Mouse (Mus musculus) midbrain, embryonic 10.5 days (tissue): ENCODE results near the gene Nipal4. TPM values are rescaled to one million over a fixed set of nuclear protein-coding genes. Genes with fewer than 3 reads are reported as not detected.

Experiments
- DNase-seq: peaks from one replicate; pipeline ENCODE4 v3.0.0-alpha.2; 2017; ENCODE audit warnings: low spot score
- H3K27ac ChIP-seq: fragments of 300-500 bp; sonication (generic); replicated peaks from 2 replicates; pipeline ENCODE4 v1.5.1; 2016; ENCODE audit warnings: mild to moderate bottlenecking
- H3K27me3 ChIP-seq: fragments of 300-500 bp; sonication (generic); 2 replicates; pipeline ENCODE4 v1.6.1; 2016; ENCODE audit warnings: low read depth, mild to moderate bottlenecking; ENCODE audit not compliant: poor library complexity, severe bottlenecking
- H3K36me3 ChIP-seq: fragments of 300-500 bp; sonication (generic); 2 replicates; pipeline ENCODE4 v1.6.1; 2016; ENCODE audit warnings: mild to moderate bottlenecking, moderate library complexity
- H3K4me1 ChIP-seq: fragments of 300-500 bp; sonication (generic); 2 replicates; pipeline ENCODE4 v1.6.1; 2016
- H3K4me3 ChIP-seq: fragments of 300-500 bp; sonication (generic); 2 replicates; pipeline ENCODE4 v1.5.1; 2016; ENCODE audit warnings: mild to moderate bottlenecking, moderate library complexity
- H3K9me3 ChIP-seq: fragments of 300-500 bp; sonication (generic); replicated peaks from 2 replicates; pipeline ENCODE4 v1.6.1; 2016; ENCODE audit warnings: mild to moderate bottlenecking
- WGBS: fragments of 180-500 bp; shearing (Covaris S2); methylation state at CpG from one replicate; pipeline ENCODE4 v1.1.7; 2016; 5-methylcytosine and 5-hydroxymethylcytosine counted together
- polyA plus RNA-seq: library from polyadenylated mRNA; unstranded; fragments of >200 nt; fragmentation: Nextera tagmentation; extraction: Ambion mirVana; gene quantifications from 2 replicates; pipeline ENCODE4 v1.2.1, GENCODE M21; 2016

Nipal4 gene
- polyA plus RNA-seq, result 1.00 and 1.3 TPM in 2 replicates

DNA sequence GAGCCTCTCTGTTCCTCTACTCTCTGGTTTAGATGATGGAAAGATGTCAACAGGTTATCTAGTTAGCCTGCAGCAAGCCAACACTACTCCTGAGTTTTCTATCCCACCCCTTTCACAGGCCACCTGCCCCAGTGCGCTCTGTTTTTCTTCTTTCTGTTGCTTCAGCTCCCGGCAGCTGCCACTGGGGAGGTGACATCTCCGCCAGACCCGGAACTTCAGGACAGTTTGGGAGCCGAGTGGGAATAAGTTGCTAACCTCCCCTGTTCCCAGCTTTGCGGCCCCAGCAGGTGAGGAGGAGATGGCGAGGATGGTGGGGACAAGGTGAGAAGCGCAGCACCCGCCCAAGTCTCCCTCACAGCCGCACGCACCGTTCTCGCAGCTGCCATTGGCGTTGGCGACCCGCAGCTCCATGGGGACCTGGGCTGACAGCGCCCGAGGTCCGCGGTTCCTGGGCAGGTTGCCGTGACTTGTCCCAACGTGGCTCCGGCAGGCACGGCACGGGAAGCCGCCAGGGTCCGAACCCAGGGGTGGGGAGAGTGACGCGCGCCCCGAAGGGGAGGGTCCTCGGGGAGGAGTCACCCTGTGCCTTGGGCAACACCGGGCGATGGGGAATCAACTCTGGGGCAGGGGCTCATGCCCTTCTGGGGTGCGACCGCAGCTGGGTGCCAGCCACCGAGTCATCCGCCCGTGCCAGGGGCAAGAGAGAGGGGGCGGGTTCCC is at the start of gene Nipal4:
Gene Nipal4, minus strand, starts transcription at position 643 of the 720 bp plus-strand sequence.
- H3K9me3 ChIP-seq, result no peaks in the 10 kb centered on the region
- peaks cover 34% of the 10 kb centered on the region for H3K27me3 ChIP-seq
- DNase-seq, result peak; percentile 25
- H3K4me1 ChIP-seq, result peaks cover 14% of the 10 kb centered on the region
- H3K4me3 ChIP-seq, result peak within 1 kb of the TSS; percentile 66
- under 1% methylated on average over 40 of the region's 40 CpGs for WGBS
- peak within 1 kb of the TSS; percentile 69 for H3K27ac ChIP-seq
- no peaks in the 10 kb centered on the region for H3K36me3 ChIP-seq

- peaks cover 53% of the 10 kb centered on the region for H3K4me1 ChIP-seq
- H3K27me3 ChIP-seq, result no peaks in the 10 kb centered on the region
- H3K9me3 ChIP-seq, result no peaks in the 10 kb centered on the region
- DNase-seq, result peak; percentile 78
- peak overlapping the region; percentile 52; the same call in 1 of the 2 replicates for H3K27ac ChIP-seq
- H3K4me3 ChIP-seq, result no peak overlapping the region
- H3K36me3 ChIP-seq, result 0 out of 2 replicates have a peak, but pooled peaks cover under 1% of the 10 kb centered on the region
- 28% methylated on average over 3 of the region's 3 CpGs for WGBS
Measured at GRCm38 (mm10) chr11:46215354-46215753, 49.0 kb upstream of the Nipal4 start.

DNA sequence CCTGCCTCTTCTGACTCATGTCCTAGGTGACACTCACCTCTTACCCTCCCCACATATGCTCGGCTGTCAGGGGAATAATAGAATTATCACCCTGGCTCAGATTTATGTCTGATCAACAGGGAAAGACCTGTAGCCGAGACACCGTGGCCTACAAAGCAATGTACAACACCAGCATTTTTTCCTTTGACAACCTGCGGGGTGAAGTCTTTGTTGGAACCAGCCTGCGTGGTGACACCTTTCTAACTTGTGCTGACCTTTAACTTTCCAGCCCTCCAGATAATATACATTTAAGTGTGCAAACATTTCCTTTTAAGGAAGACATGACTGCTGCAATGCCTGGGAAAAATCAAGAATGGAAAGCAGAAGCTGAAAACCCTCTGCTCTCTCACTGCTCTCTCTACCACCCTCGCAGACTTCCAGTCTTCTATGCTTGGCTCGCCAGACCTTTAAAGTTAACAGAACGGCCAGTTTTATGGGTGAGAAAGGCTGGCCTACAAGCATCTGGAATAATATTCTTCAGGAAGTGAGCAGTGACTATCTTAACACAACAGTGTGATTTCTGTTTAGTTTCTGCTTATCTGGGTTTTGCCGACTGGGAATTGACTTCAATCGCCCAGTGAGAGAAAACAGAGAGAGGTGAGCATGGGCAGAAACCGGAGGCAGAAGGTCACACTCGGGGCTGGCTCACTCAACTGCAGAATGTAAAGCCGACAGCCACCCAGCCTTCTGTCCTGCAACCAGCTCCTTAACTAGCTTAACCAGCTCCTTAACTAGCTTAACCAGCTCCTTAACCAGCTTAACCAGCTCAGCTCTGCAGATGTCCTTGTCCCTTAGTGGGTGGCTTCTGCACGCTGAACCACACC is 48.3 kb upstream of the Nipal4 start:
- no peaks in the 10 kb centered on the region for H3K36me3 ChIP-seq
- no peaks in the 10 kb centered on the region for H3K9me3 ChIP-seq
- no peak for DNase-seq
- no peak overlapping the region for H3K4me3 ChIP-seq
- WGBS, result 75% methylated on average over 14 of the region's 14 CpGs
- no peaks in the 10 kb centered on the region for H3K27me3 ChIP-seq
- peak overlapping the region; percentile 52; the same call in 1 of the 2 replicates for H3K27ac ChIP-seq
- peaks cover 48% of the 10 kb centered on the region for H3K4me1 ChIP-seq

DNA sequence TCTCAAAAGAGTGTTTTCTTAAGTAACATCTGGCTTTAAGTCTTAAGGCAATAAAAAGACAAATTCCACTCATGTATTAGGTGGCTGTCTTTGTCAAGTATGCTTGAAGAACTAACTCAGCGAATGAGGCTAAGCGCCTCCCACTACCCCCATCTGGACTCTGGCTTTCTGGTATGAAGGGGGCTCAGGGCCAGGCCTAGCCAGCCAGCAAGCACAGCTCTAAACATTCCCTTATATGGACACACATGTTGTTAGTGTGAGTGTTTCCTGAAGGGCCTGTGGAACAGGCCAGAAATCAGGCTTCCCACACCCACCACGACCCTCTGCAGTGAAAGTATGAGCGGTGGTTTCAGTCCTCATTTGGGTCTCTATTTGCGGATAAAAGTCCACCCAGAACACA is 47.5 kb upstream of the Nipal4 start:
- H3K27ac ChIP-seq, result no peak overlapping the region
- no peaks in the 10 kb centered on the region for H3K36me3 ChIP-seq
- H3K4me3 ChIP-seq, result no peak overlapping the region
- peaks cover 41% of the 10 kb centered on the region for H3K4me1 ChIP-seq
- H3K27me3 ChIP-seq, result no peaks in the 10 kb centered on the region
- no peaks in the 10 kb centered on the region for H3K9me3 ChIP-seq
- 80% methylated on average over 5 of the region's 5 CpGs for WGBS
- DNase-seq, result peak; percentile 34

DNA sequence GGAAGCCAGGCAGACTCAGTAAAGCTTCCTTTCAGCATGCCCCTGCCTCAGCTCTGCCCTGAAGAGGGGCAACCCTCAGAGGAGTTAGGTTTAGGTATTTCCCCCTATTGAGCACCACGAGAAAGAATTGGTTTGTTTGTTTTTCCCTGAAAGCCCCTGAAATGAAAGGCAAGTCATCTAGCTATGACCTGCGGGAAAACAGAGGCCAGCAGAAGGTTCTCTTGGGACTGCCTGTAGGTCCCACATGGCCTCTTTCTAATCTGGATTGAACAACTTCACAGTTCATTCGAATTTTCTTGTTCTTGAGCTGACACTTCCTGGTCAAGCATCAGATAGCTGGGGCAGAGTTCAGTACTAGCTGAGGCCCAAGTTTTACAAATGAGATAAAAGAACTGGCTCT is 45.5 kb upstream of the Nipal4 start:
- Histone ChIP-seq H3K27me3 (no peaks in the 10 kb centered on the region), H3K4me3 (no peak overlapping the region), H3K9me3 (no peaks in the 10 kb centered on the region), H3K36me3 (peaks cover 13% of the 10 kb centered on the region; the same call in 1 of the 2 replicates), H3K27ac (0 out of 2 replicates have a peak overlapping the region, but pooled peaks have one; percentile 0), H3K4me1 (peaks cover 28% of the 10 kb centered on the region)
- 38% methylated on average over 3 of the region's 3 CpGs for WGBS
- DNase-seq, result no peak

- Histone ChIP-seq H3K27me3 (no peaks in the 10 kb centered on the region), H3K4me3 (no peak overlapping the region), H3K27ac (no peak overlapping the region), H3K9me3 (no peaks in the 10 kb centered on the region), H3K36me3 (peaks cover 18% of the 10 kb centered on the region; the same call in 1 of the 2 replicates), H3K4me1 (peaks cover 23% of the 10 kb centered on the region)
- no peak for DNase-seq
- 46% methylated on average over 2 of the region's 2 CpGs for WGBS
Measured at GRCm38 (mm10) chr11:46209884-46210283, 43.6 kb upstream of the Nipal4 start.

GRCm38 (mm10) chr11:46205639-46206409 is 39.5 kb upstream of the Nipal4 start:
- no peak overlapping the region; the same call in 1 of the 2 replicates for H3K27ac ChIP-seq
- H3K36me3 ChIP-seq, result peaks cover 18% of the 10 kb centered on the region; the same call in 1 of the 2 replicates
- no peaks in the 10 kb centered on the region for H3K9me3 ChIP-seq
- H3K4me3 ChIP-seq, result no peak overlapping the region
- peaks cover 11% of the 10 kb centered on the region for H3K4me1 ChIP-seq
- DNase-seq, result no peak
- WGBS, result 70% methylated on average over 17 of the region's 17 CpGs
- H3K27me3 ChIP-seq, result no peaks in the 10 kb centered on the region

DNA sequence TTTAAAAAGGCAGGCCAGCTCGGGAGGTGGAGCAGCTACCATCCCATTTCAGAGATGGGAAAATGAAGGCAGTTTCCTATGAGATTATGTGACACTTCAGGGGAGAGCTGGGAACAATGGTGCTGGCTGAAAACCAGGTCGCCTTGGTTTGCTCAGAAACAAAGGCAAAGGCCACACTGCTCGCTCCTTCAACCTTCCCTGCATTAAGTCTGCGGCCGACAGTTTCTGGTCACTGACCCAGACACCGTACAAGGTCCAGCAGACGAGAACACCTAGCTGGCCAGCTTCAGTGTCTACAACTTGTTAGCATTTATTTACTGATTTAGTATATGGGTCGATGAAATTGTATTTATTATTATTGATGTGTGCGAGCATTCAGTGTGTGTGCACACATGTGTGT is 38.5 kb upstream of the Nipal4 start:
- no peak overlapping the region for H3K4me3 ChIP-seq
- DNase-seq, result no peak
- H3K9me3 ChIP-seq, result no peaks in the 10 kb centered on the region
- no peaks in the 10 kb centered on the region for H3K27me3 ChIP-seq
- H3K27ac ChIP-seq, result no peak overlapping the region
- H3K36me3 ChIP-seq, result peaks cover 26% of the 10 kb centered on the region; the same call in 1 of the 2 replicates
- H3K4me1 ChIP-seq, result peaks cover 13% of the 10 kb centered on the region
- WGBS, result 83% methylated on average over 9 of the region's 9 CpGs

DNA sequence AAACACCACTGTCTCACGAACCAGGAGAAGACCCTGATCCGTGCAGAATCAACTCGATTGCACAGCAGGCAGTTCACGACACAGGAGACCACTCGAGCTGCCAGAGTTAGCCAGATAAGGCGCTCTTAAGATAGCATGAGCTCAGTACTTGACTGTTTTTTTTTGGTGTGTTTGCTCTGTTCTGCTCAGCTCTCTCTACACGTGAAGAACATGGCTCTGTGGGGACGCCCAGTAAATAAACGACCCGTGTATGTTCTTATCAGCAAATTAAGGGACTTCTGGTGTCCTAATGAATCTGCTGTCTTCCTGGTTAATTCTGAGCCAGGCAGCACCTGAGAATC is 36.2 kb upstream of the Nipal4 start:
- Histone ChIP-seq H3K9me3 (no peaks in the 10 kb centered on the region), H3K27me3 (no peaks in the 10 kb centered on the region), H3K36me3 (peaks cover 39% of the 10 kb centered on the region), H3K4me1 (peaks cover 12% of the 10 kb centered on the region), H3K27ac (no peak overlapping the region), H3K4me3 (no peak overlapping the region)
- DNase-seq, result no peak
- 83% methylated on average over 10 of the region's 10 CpGs for WGBS

- 78% methylated on average over 20 of the region's 20 CpGs for WGBS
- H3K4me1 ChIP-seq, result peaks cover 12% of the 10 kb centered on the region
- no peak overlapping the region for H3K4me3 ChIP-seq
- H3K27ac ChIP-seq, result 0 out of 2 replicates have a peak overlapping the region, but pooled peaks have one; percentile 28
- no peaks in the 10 kb centered on the region for H3K27me3 ChIP-seq
- H3K36me3 ChIP-seq, result peaks cover 33% of the 10 kb centered on the region
- no peak for DNase-seq
- H3K9me3 ChIP-seq, result no peaks in the 10 kb centered on the region
Measured at GRCm38 (mm10) chr11:46201636-46202546, 35.6 kb upstream of the Nipal4 start.

- H3K27me3 ChIP-seq, result no peaks in the 10 kb centered on the region
- DNase-seq, result no peak
- H3K9me3 ChIP-seq, result no peaks in the 10 kb centered on the region
- H3K27ac ChIP-seq, result 0 out of 2 replicates have a peak overlapping the region, but pooled peaks have one; percentile 24
- no peak overlapping the region for H3K4me3 ChIP-seq
- 93% methylated on average over 11 of the region's 11 CpGs for WGBS
- H3K4me1 ChIP-seq, result peaks cover 12% of the 10 kb centered on the region
- H3K36me3 ChIP-seq, result peaks cover 34% of the 10 kb centered on the region
Measured at GRCm38 (mm10) chr11:46200664-46201063, 34.4 kb upstream of the Nipal4 start.
